Mouse (Mus musculus): ENCODE data around the gene Pcgf2. TPM values are rescaled to one million over a fixed set of nuclear protein-coding genes. Genes with fewer than 3 reads are reported as not detected.

Gene Pcgf2
- total RNA-seq (2014; rRNA removed; ENCODE audit: low replicate concordance): 1.1 and 3.6 TPM in 2 replicates
- 6.0 and 7.1 TPM in 2 replicates for polyA plus RNA-seq (2015; fragmentation: Nextera tagmentation; extraction: Ambion mirVana)

DNA sequence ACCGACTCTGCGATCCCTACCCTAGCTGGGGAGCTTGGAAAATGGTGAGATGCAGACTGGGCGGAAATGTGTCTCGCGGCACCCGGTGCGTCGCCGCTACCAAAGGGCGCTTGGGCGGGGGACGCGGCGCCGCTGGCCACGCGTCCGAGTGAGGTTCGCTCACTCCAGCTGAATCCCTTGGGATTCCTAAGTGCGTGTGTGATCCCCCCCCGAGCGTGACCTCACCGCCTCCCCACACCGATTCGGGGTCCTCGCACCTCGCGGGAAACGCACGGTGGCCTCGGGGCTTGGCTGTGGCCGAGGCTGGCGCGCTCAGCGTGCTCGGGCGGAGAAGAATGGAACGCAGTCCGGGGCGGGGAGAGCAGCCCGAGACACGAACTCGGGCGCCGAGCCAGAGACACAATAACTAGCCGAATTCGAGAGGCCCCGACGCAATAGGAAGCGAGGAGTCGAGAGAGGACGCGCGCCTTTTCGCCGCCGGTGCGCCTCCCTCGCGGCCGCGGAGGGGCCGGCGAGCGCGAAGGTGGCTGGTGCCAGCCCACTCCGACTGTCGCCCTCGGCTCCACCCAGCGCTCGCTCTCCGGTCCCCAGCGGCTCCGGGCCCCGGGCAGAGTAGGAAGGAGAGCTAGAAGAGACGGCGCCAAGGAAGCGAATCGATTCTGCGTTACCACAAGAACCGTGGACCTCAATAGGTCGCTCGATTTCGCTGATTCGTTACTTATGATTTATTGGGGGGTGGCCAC is at the start of gene Pcgf2:
Pcgf2 (minus strand) TSS at position 495 of the 743 bp plus-strand sequence.
- Histone ChIP-seq H3K27ac (ENCODE audit: low read depth) (peak within 1 kb of the TSS; percentile 93), H3K9me3 (replicated peaks; ENCODE audit: control insufficient read depth, low read length) (no peaks in the 10 kb centered on the region), H3K4me3 (ENCODE audit: low read depth, low read length) (peak within 1 kb of the TSS; percentile 70), H3K4me2 (ENCODE audit: low read depth, low read length) (peak within 1 kb of the TSS; percentile 97), H3K9ac (replicated peaks; ENCODE audit: low read depth, low read length) (peak within 1 kb of the TSS; percentile 84), H3K27me3 (ENCODE audit: control insufficient read depth, insufficient read depth, low read length) (no peaks in the 10 kb centered on the region), H3K4me1 (ENCODE audit: control insufficient read depth, insufficient read depth) (peaks cover 34% of the 10 kb centered on the region), H3K36me3 (replicated peaks; ENCODE audit: control insufficient read depth, insufficient read depth, low read length) (no peaks in the 10 kb centered on the region)
- peak; percentile 83 for DNase-seq (ENCODE audit: low spot score)
- peak; percentile 16; the same call in 1 of the 2 replicates for ATAC-seq (ENCODE audit: insufficient read depth, low read depth)
- WGBS: 0% methylated on average over 85 of the region's 85 CpGs
- TF ChIP-seq CTCF (IDR thresholded peaks at IDR 0.05; ENCODE audit: low read depth) (no peak), EP300 (IDR thresholded peaks at IDR 0.05; ENCODE audit: low read depth) (no peak)

DNA sequence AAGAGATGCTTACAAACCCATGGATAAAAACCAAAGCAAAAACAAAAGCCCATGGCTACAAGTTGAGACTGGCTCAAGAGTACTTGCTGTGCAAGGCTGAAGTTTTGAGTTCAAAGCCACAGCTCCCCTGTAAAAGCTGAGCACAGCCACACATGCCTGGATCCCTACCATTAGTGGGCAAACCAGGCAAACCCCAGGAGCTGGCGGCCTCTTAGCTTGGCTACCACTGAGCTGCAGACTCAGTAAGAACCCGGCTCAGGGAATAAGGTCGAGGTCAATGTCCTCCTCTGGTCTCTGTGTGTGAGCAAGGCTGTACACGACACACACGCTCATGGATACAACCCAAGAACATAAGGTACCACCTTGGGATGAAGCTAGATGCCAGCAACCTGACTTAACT is 48.2 kb upstream of the Pcgf2 start:
- Histone ChIP-seq H3K36me3 (replicated peaks; ENCODE audit: control insufficient read depth, insufficient read depth, low read length) (peaks cover 69% of the 10 kb centered on the region), H3K9me3 (replicated peaks; ENCODE audit: control insufficient read depth, low read length) (no peaks in the 10 kb centered on the region), H3K4me1 (ENCODE audit: control insufficient read depth, insufficient read depth) (peaks cover 5% of the 10 kb centered on the region), H3K4me2 (ENCODE audit: low read depth, low read length) (no peak overlapping the region), H3K4me3 (ENCODE audit: low read depth, low read length) (no peak overlapping the region), H3K9ac (replicated peaks; ENCODE audit: low read depth, low read length) (no peak overlapping the region), H3K27me3 (ENCODE audit: control insufficient read depth, insufficient read depth, low read length) (no peaks in the 10 kb centered on the region), H3K27ac (ENCODE audit: low read depth) (no peak overlapping the region)
- no peak for TF ChIP-seq CTCF (IDR thresholded peaks at IDR 0.05; ENCODE audit: low read depth)
- no peak for TF ChIP-seq EP300 (IDR thresholded peaks at IDR 0.05; ENCODE audit: low read depth)
- 78% methylated on average over 5 of the region's 5 CpGs for WGBS
- ATAC-seq (ENCODE audit: insufficient read depth, low read depth): no peak
- DNase-seq (ENCODE audit: low spot score): no peak

DNA sequence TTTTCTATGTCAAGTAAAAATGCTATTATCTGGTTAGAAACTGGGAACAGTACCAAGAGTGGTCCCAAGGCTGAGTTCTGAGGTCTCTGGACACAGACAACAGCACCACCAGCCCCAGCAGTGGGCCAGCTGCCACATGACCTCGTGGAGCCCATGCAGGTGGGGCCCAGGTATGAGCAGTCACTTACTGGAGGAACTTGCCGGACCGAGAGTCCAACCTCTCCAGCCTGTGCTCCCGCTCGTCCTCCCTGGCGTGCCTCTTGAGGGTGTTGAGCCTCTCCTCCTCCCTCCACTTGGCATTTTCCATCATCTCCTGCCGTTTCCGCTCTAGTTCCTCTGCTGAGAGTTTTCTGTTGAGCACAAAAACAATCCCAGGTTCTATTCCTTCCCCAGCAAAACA is 47.5 kb upstream of the Pcgf2 start:
- DNase-seq (ENCODE audit: low spot score) (no peak), ATAC-seq (ENCODE audit: insufficient read depth, low read depth) (no peak)
- no peak overlapping the region for H3K4me3 ChIP-seq (ENCODE audit: low read depth, low read length)
- H3K4me2 ChIP-seq (ENCODE audit: low read depth, low read length): no peak overlapping the region
- H3K36me3 ChIP-seq (replicated peaks; ENCODE audit: control insufficient read depth, insufficient read depth, low read length): peaks cover 62% of the 10 kb centered on the region
- H3K9ac ChIP-seq (replicated peaks; ENCODE audit: low read depth, low read length): no peak overlapping the region
- H3K27ac ChIP-seq (ENCODE audit: low read depth): no peak overlapping the region
- peaks cover 11% of the 10 kb centered on the region for H3K4me1 ChIP-seq (ENCODE audit: control insufficient read depth, insufficient read depth)
- H3K9me3 ChIP-seq (replicated peaks; ENCODE audit: control insufficient read depth, low read length): no peaks in the 10 kb centered on the region
- WGBS: 83% methylated on average over 8 of the region's 8 CpGs
- TF ChIP-seq EP300 (IDR thresholded peaks at IDR 0.05; ENCODE audit: low read depth) (no peak), CTCF (IDR thresholded peaks at IDR 0.05; ENCODE audit: low read depth) (no peak)
- no peaks in the 10 kb centered on the region for H3K27me3 ChIP-seq (ENCODE audit: control insufficient read depth, insufficient read depth, low read length)

DNA sequence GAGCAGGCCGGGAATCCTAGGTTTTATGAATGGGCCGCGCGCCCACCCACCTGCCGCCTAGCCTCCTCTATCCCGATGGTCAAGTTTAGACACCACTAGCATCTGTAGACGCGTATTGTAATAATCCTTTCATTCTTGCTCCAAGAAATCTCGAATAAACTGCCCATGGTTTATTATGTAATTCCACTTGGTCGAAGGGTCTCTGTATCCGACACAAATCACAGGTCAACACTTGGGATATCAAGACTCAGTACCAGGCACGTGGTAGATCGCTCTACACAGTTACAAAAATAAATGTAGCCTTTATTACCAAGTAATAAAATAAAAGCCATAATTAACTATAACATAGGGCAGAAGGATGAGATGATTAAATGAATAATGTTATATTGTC is 45.0 kb upstream of the Pcgf2 start:
- TF ChIP-seq CTCF (IDR thresholded peaks at IDR 0.05; ENCODE audit: low read depth) (no peak), EP300 (IDR thresholded peaks at IDR 0.05; ENCODE audit: low read depth) (no peak)

DNA sequence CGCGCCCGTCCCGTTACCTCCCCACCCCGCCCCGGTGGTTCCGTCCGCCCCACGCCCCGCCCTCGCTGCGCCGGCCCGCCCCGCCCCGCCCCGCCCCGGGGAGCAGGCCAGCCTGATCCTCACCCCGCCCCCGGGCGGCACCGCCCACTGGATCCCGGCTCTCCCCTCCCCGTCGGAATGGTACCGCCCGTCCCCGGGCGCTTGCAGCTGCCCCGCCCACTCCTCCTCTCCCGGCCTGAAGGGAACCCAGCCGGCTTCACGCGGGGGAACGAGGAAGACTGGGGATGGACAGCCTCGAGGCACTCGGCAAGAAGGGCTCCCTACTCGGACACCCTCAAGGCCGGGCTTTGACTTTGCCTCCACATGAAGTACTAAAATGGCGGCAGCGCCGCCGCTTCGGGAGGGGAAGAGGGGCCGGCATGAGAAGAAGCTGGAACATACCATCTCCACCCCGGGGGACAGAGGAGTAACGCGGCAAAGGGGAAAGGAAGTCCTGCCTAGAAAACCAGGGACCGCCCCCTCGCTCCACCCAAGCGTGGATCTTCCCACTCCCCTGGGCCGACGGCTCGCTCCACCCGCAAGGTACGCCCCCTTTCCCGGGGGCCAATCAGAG is 44.5 kb upstream of the Pcgf2 start:
- peak overlapping the region; percentile 79 for H3K9ac ChIP-seq (replicated peaks; ENCODE audit: low read depth, low read length)
- ATAC-seq (ENCODE audit: insufficient read depth, low read depth): peak; percentile 93
- H3K36me3 ChIP-seq (replicated peaks; ENCODE audit: control insufficient read depth, insufficient read depth, low read length): peaks cover 35% of the 10 kb centered on the region
- H3K27ac ChIP-seq (ENCODE audit: low read depth): peak overlapping the region; percentile 94
- H3K4me3 ChIP-seq (ENCODE audit: low read depth, low read length): peak overlapping the region; percentile 95
- H3K4me2 ChIP-seq (ENCODE audit: low read depth, low read length): peak overlapping the region; percentile 99
- peak; percentile 99 for DNase-seq (ENCODE audit: low spot score)
- H3K27me3 ChIP-seq (ENCODE audit: control insufficient read depth, insufficient read depth, low read length): no peaks in the 10 kb centered on the region
- H3K4me1 ChIP-seq (ENCODE audit: control insufficient read depth, insufficient read depth): peaks cover 11% of the 10 kb centered on the region
- WGBS: under 1% methylated on average over 41 of the region's 57 CpGs
- H3K9me3 ChIP-seq (replicated peaks; ENCODE audit: control insufficient read depth, low read length): no peaks in the 10 kb centered on the region
- TF ChIP-seq CTCF (IDR thresholded peaks at IDR 0.05; ENCODE audit: low read depth) (no peak), EP300 (IDR thresholded peaks at IDR 0.05; ENCODE audit: low read depth) (0 out of 2 replicates have a peak, but pooled peaks have one; percentile 69)

More for the DNA sequence above, 45.0 kb upstream of the Pcgf2 start:
- H3K4me3 ChIP-seq (ENCODE audit: low read depth, low read length): peak overlapping the region; percentile 95
- 7% methylated on average over 13 of the region's 13 CpGs for WGBS
- ATAC-seq (ENCODE audit: insufficient read depth, low read depth) (no peak), DNase-seq (ENCODE audit: low spot score) (no peak)
- H3K4me2 ChIP-seq (ENCODE audit: low read depth, low read length): peak overlapping the region; percentile 99
- H3K9me3 ChIP-seq (replicated peaks; ENCODE audit: control insufficient read depth, low read length): no peaks in the 10 kb centered on the region
- peaks cover 40% of the 10 kb centered on the region for H3K36me3 ChIP-seq (replicated peaks; ENCODE audit: control insufficient read depth, insufficient read depth, low read length)
- H3K9ac ChIP-seq (replicated peaks; ENCODE audit: low read depth, low read length): no peak overlapping the region
- no peaks in the 10 kb centered on the region for H3K27me3 ChIP-seq (ENCODE audit: control insufficient read depth, insufficient read depth, low read length)
- peaks cover 11% of the 10 kb centered on the region for H3K4me1 ChIP-seq (ENCODE audit: control insufficient read depth, insufficient read depth)
- H3K27ac ChIP-seq (ENCODE audit: low read depth): no peak overlapping the region
